Mouse (Mus musculus): Measurements from ENCODE around the gene Herc4.

DNA sequence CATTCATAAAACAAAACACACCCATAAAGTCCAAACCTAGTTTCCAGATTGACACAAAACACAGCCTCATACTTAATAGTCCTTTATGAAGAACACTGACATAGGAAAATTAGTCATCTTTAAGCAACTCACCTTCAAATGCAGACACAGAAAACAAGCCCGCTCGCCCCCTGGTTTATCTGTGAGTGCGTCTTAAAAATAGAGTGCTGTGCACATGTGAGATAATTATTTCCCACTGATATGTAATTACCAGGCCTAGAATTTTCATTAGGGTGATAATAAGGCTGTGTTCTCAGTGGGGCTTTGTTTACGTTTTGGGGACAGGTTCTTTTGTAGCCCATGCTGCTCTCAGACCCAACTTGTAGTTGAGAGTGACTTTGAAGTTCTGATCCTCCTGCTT is 44.6 kb upstream of the Herc4 start:
- no peak for TF ChIP-seq CTCF (IDR thresholded peaks at IDR 0.05; ENCODE audit: borderline replicate concordance, insufficient read depth, low read length)
- TF ChIP-seq POLR2A (IDR thresholded peaks at IDR 0.05; ENCODE audit: low read depth, low read length), result no peak

Data from embryonic fibroblast, embryonic 13.5 days (primary cell).